Mouse (Mus musculus): ENCODE results near the gene Gck.

DNA sequence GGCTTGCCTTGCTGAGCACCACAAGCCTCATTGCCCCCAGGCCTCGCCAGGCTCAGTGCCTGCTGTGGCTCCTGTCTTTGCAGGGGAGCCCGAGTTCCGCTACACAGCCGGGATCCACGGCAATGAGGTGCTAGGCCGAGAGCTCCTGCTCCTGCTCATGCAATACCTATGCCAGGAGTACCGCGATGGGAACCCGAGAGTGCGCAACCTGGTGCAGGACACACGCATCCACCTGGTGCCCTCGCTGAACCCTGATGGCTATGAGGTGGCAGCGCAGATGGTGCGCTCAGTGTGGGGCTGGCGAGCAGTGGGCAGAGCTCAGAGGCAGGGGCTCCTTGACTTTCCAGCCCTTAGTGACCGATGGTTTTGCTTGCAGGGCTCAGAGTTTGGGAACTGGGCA, 80.5 kb downstream of the Gck start:
- TF ChIP-seq POLR2A (IDR thresholded peaks at IDR 0.05; ENCODE audit: borderline replicate concordance, extremely low read depth, insufficient read depth, insufficient read length, poor library complexity, severe bottlenecking), result no peak
- TF ChIP-seq CTCF (IDR thresholded peaks at IDR 0.05; ENCODE audit: borderline replicate concordance, extremely low read depth, insufficient read depth, insufficient read length), result no peak

All from brain, embryonic 14.5 days (tissue).